Mouse (Mus musculus) limb, embryonic 11.5 days (tissue): ENCODE measurements around the gene Plscr3. TPM values are rescaled to one million over a fixed set of nuclear protein-coding genes. Genes with fewer than 3 reads are reported as not detected.
A peak's percentile ranks its signal among the peaks of the same experiment; 100 is the strongest.

Source experiments
- ATAC-seq: fragments of 200-750 bp; cut with Nextera tagmentation; 2 replicates; pipeline ENCODE4 v1.8.0; 2017; ENCODE audit warnings: low read depth; ENCODE audit not compliant: insufficient number of reproducible peaks, low FRiP score, low TSS enrichment
- DNase-seq: peaks from one replicate; pipeline ENCODE4 v3.0.0-alpha.2; 2015; ENCODE audit warnings: low spot score
- H3K27ac ChIP-seq: fragments of 300-500 bp; sonication (generic); replicated peaks from 2 replicates; pipeline ENCODE4 v1.5.1; 2014; ENCODE audit warnings: low read depth, mild to moderate bottlenecking, low read length
- H3K27me3 ChIP-seq: fragments of 300-500 bp; sonication (generic); 2 replicates; pipeline ENCODE4 v1.6.1; 2014; ENCODE audit warnings: mild to moderate bottlenecking, low read length, mixed read lengths; ENCODE audit not compliant: control insufficient read depth, insufficient read depth
- H3K36me3 ChIP-seq: fragments of 300-500 bp; sonication (generic); 2 replicates; pipeline ENCODE4 v1.6.1; 2014; ENCODE audit warnings: mild to moderate bottlenecking, low read length, moderate library complexity, mixed read lengths; ENCODE audit not compliant: control insufficient read depth, insufficient read depth
- H3K4me1 ChIP-seq: fragments of 300-500 bp; sonication (generic); 2 replicates; pipeline ENCODE4 v1.6.1; 2014; ENCODE audit warnings: low read length, mixed read lengths; ENCODE audit not compliant: control insufficient read depth, insufficient read depth
- H3K4me2 ChIP-seq: fragments of 300-500 bp; sonication (generic); 2 replicates; pipeline ENCODE4 v1.6.1; 2014; ENCODE audit warnings: low read depth, mild to moderate bottlenecking, moderate library complexity; ENCODE audit not compliant: severe bottlenecking
- H3K4me3 ChIP-seq: fragments of 300-500 bp; sonication (generic); 2 replicates; pipeline ENCODE4 v1.5.1; 2014; ENCODE audit warnings: low read depth, low read length
- H3K9ac ChIP-seq: fragments of 300-500 bp; sonication (generic); 2 replicates; pipeline ENCODE4 v1.6.1; 2014; ENCODE audit warnings: mild to moderate bottlenecking, low read length
- H3K9me3 ChIP-seq: fragments of 300-500 bp; sonication (generic); 2 replicates; pipeline ENCODE4 v1.6.1; 2016; ENCODE audit warnings: low read length; ENCODE audit not compliant: control insufficient read depth
- WGBS: fragments of 180-500 bp; shearing (Covaris S2); extraction: QIAGEN DNeasy Blood & Tissue Kit; methylation state at CpG from one replicate; pipeline ENCODE4 v1.1.7; 2014; 5-methylcytosine and 5-hydroxymethylcytosine counted together
- polyA plus RNA-seq: library from polyadenylated mRNA; unstranded; fragments of >200 nt; fragmentation: Nextera tagmentation; extraction: Ambion mirVana; gene quantifications from 2 replicates; pipeline ENCODE4 v1.2.1, GENCODE M21; 2014

Plscr3 gene
- polyA plus RNA-seq, 1 experiment from 2014 or later: 115 TPM

DNA sequence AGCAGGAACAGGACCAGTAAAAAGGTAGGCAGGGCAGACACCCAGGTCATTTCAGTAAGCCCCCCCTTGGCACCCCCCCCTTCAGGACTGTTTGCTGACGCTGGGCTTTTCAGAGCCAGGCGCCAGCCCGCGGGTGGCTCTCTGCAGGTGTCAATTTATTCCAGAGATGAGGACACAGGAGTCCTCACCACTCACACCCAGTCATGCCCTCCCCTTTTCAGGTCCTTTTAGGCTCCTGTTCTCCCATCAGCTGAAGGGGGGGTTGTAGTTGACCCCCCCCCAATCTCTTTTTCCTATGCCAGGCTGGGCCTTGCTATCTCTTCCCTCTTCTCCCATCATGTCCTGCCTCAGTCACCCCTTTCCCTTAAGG lies 10.2 kb upstream of the Plscr3 start:
- Histone ChIP-seq H3K4me1 (peaks cover 24% of the 10 kb centered on the region), H3K4me2 (peak overlapping the region; percentile 85), H3K36me3 (no peaks in the 10 kb centered on the region), H3K27ac (0 out of 2 replicates have a peak overlapping the region, but pooled peaks have one; percentile 31), H3K27me3 (peaks cover 18% of the 10 kb centered on the region), H3K9me3 (no peaks in the 10 kb centered on the region), H3K9ac (no peak overlapping the region), H3K4me3 (peak overlapping the region; percentile 62)
- no peak for ATAC-seq
- 5% methylated on average over 4 of the region's 4 CpGs for WGBS
- no peak for DNase-seq

DNA sequence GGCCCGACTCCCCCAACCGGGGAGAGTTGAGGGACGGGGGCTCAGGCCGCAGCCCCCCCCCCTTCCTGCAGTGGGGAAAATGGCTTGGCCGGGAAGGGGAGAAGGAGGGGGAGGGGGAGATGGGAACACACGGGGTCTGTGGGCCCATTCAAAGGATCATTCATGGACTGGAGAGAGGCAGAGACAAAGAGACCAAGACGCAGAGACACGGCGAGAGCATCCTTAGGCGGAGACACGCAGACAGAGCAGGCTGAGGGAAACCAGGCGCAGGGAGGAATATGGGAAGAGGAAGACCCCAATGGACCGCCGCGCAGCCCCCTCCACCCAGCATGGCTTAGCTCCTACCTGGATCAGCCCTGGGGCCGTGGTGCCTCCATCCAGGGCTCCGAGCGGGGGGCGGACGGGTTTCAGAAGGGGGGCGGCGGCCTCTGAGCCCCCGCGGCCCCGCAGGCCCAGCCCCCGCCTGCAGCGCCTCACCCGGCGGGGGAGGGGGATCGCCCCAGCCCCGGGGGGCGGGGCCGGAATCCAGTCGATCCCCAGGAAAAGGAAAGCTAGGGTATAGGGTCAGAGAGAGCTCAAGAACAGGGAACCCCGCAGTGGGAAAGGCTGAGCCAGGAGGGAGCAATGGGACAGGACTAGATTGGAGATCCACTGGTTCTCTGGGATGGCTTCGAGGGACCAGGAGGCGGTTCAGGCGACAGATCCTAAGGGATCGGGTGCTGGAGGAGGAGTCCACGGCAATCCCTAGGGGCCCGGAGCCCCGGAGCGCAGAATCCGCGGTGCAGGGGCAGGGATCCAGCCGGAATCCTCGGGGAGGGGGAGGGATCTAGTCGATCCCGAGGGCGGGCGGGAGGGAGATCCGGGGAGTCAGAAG lies 9.2 kb upstream of the Plscr3 start:
- Histone ChIP-seq H3K9me3 (no peaks in the 10 kb centered on the region), H3K27me3 (peaks cover 18% of the 10 kb centered on the region), H3K9ac (peak overlapping the region; percentile 70), H3K4me1 (peaks cover 24% of the 10 kb centered on the region), H3K27ac (peak overlapping the region; percentile 23), H3K4me3 (peak overlapping the region; percentile 62), H3K4me2 (peak overlapping the region; percentile 85), H3K36me3 (no peaks in the 10 kb centered on the region)
- 0% methylated on average over 48 of the region's 52 CpGs for WGBS
- ATAC-seq (no peak), DNase-seq (peak; percentile 62)

DNA sequence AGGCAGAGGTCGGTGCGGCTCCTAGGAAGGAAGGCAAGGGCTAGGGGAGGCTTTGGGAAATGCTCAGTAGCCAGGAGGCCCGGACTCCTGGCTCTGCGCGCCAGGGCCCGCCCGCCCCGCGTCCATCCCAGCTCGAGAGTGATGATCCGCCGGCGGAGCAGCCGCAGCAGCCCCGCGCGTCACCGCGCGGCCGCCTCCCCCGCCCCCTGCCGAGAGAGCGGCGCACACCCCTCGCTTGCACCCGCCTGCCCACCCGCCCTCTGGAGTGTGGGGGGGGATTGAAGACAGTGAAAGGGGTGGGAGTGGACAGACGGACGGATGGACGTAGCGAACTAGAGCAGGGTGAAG lies 8.6 kb upstream of the Plscr3 start, which contains the start of gene Nlgn2:
Gene Nlgn2 (minus strand): TSS at position 181 of the 348 bp plus-strand sequence.
- DNase-seq (no peak), ATAC-seq (no peak)
- Histone ChIP-seq H3K9ac (peak within 1 kb of the TSS; percentile 70), H3K4me2 (peak within 1 kb of the TSS; percentile 85), H3K27ac (peak within 1 kb of the TSS; percentile 81), H3K4me3 (peak within 1 kb of the TSS; percentile 62), H3K27me3 (peaks cover 18% of the 10 kb centered on the region), H3K9me3 (no peaks in the 10 kb centered on the region), H3K4me1 (peaks cover 24% of the 10 kb centered on the region), H3K36me3 (no peaks in the 10 kb centered on the region)
- under 1% methylated on average over 32 of the region's 32 CpGs for WGBS

DNA sequence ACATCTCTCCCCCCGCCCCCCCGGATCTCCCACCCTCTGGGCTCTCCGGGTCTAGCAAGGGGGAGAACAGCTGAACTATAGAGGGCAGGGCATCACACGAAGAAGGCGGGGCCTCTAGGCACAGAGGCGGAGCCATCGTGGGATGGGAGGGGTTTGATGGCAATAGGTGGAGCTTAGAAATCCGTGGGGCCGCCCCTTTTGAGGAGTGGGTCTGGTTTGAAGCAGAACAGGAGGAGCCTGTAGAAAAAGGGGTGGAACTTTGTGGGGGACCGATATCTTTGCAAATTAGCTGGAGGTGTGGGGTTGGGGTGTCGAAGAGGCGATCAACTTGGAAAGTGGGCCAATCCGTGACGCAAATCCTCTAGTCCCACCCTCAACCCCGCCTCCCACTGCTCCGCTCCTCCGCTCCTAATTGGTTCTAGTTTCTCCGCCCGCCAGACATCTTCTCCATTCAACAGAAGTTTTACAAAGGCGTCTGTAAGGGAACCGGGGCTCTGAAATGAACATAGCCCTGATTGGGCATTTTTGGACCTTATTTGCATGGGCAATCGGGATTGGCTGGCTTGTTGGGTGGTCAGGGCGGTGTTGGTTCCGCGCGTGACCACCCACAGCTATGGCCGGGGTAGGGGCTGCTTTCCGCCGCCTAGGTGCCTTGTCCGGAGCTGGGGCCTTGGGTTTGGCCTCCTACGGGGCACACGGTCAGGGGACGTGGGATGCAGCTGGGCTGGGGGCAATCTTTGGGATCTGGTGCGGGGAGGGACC lies 8.0 kb upstream of the Plscr3 start, which contains the start of gene Tmem256:
Gene Tmem256 (plus strand): TSS at position 563 of the 762 bp plus-strand sequence.
- peak within 1 kb of the TSS; percentile 62 for H3K4me3 ChIP-seq
- DNase-seq: peak; percentile 97

DNA sequence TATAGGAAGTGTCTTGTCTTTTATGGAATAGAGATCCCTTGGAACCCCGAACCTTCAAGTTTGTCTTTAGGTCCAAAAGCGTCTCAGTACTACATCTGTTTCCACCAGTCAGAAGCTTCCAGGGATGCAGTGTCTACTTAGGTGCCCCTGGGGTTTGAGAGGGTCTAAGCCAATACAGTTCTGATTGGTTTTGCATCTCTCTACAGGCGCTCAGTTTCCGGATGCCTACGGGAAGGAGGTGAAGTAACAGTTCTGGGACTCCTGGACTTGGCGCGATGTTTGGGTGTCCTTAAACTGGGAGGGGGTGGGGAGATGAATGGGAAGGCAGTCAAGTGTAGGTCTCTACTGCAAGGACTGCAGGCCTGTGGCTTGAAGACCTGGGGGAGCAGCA lies 7.5 kb upstream of the Plscr3 start:
- H3K4me2 ChIP-seq: peak overlapping the region; percentile 66
- H3K4me3 ChIP-seq: peak overlapping the region; percentile 62
- H3K9me3 ChIP-seq: no peaks in the 10 kb centered on the region
- DNase-seq: no peak
- H3K36me3 ChIP-seq: no peaks in the 10 kb centered on the region
- peak overlapping the region; percentile 63 for H3K9ac ChIP-seq
- peak overlapping the region; percentile 81 for H3K27ac ChIP-seq
- 3% methylated on average over 7 of the region's 7 CpGs for WGBS
- peaks cover 14% of the 10 kb centered on the region for H3K27me3 ChIP-seq
- ATAC-seq: peak; percentile 1; the same call in 1 of the 2 replicates
- H3K4me1 ChIP-seq: peaks cover 24% of the 10 kb centered on the region

More for the DNA sequence above, 8.0 kb upstream of the Plscr3 start, which contains the start of gene Tmem256:
- Histone ChIP-seq H3K36me3 (no peaks in the 10 kb centered on the region), H3K4me1 (peaks cover 24% of the 10 kb centered on the region), H3K9ac (peak within 1 kb of the TSS; percentile 70), H3K27me3 (peaks cover 15% of the 10 kb centered on the region), H3K27ac (peak within 1 kb of the TSS; percentile 81), H3K4me2 (peak within 1 kb of the TSS; percentile 85), H3K9me3 (no peaks in the 10 kb centered on the region)
- under 1% methylated on average over 34 of the region's 34 CpGs for WGBS
- ATAC-seq: peak; percentile 89

DNA sequence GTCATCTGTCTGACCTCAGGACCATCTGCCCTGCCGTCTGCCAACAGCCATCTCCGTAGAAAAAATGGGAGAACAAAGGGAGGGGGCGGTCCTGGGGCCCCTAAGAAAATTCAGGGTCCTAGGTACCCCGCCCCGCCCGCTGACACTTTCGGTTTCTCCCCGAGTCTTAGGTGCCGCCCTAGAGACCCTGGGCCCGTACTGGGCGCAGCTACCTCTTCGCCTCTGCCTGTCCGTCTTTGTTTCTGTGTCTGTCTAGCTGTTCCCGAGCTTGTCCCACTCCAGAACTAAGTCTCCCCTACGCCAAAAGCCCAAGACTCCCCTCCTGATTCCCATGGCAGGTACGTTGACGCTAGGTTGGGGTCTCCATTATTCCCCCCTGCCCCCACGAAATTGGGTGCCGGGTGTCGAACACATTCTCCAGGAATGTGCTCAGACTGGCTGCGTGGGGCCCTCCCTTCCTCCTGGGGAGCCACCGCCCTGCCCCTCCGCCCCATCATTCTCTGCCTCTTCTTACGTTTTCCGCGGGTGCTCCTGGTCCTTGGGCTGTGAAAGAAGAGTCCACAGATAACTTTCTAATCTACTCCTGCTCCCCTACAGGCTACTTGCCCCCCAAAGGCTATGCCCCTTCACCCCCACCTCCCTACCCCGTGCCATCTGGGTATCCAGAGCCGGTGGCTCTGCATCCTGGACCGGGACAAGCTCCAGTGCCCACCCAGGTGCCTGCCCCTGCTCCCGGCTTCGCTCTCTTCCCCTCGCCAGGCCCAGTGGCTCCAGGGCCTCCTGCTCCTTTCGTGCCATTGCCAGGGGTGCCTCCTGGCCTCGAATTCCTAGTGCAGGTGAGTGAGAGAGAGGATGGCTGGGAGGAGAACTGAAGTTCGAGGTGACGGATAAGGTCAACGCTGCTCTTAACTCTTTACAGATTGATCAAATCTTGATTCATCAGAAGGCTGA lies 837 bp downstream of the Plscr3 start:
- Histone ChIP-seq H3K27ac (peak overlapping the region; percentile 97), H3K4me3 (peak overlapping the region; percentile 74), H3K9ac (peak overlapping the region; percentile 70), H3K4me2 (peak overlapping the region; percentile 75), H3K4me1 (peaks cover 11% of the 10 kb centered on the region), H3K27me3 (no peaks in the 10 kb centered on the region), H3K36me3 (peaks cover 15% of the 10 kb centered on the region), H3K9me3 (no peaks in the 10 kb centered on the region)
- ATAC-seq: peak; percentile 53; the same call in 1 of the 2 replicates
- 11% methylated on average over 37 of the region's 37 CpGs for WGBS
- peak; percentile 62 for DNase-seq

DNA sequence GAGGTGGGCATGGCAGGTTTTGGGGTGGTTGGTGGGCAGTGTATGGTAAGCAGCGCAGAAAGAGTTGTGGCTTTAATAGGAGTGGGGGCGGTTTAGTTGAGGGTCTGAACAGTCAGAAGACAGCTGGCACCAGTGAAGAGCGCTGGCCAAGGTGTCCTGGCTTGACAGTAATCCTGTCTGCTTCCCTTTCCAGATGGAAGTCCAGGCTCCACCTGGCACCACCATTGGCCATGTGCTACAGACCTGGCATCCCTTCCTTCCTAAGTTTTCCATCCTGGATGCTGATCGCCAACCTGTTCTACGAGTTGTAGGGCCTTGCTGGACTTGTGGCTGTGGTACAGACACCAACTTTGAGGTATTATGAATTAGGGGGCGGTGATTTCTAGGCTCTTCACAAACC lies 1.8 kb downstream of the Plscr3 start:
- H3K36me3 ChIP-seq: peaks cover 15% of the 10 kb centered on the region
- ATAC-seq (no peak), DNase-seq (no peak)
- H3K9me3 ChIP-seq: no peaks in the 10 kb centered on the region
- H3K27me3 ChIP-seq: no peaks in the 10 kb centered on the region
- peaks cover 11% of the 10 kb centered on the region for H3K4me1 ChIP-seq
- H3K9ac ChIP-seq: no peak overlapping the region
- H3K4me3 ChIP-seq: no peak overlapping the region
- H3K4me2 ChIP-seq: no peak overlapping the region; the same call in 1 of the 2 replicates
- WGBS: 94% methylated on average over 6 of the region's 6 CpGs
- no peak overlapping the region for H3K27ac ChIP-seq
